In genomic region chr1:184281768-184282167, GRCm38 (mm10) we compare ENCODE assay signal across 27 mouse cellular contexts.
A peak's percentile ranks its signal among the peaks of the same experiment; 100 is the strongest.
DNase-seq lines count a peak whose midpoint lies in the region; ATAC-seq and TF ChIP-seq lines count a peak whose summit lies in the region.
"Had no signal": no experiment of that assay in that cellular context is flagged by ENCODE, and none has a peak within 500 bp of the region (broad histone marks: within the 10 kb centered on the region; RNA-seq: fewer than 3 reads in every experiment).

No protein-coding gene starts in this region.

- peak; percentile 51 for DNase-seq in kidney, adult 2 months
- DNase-seq in urinary bladder, postnatal 14 days (ENCODE audit: low spot score): peak; percentile 26
- DNase-seq in urinary bladder, postnatal 10 days (ENCODE audit: low spot score): no peak
- peak; percentile 21 to 42 for DNase-seq in kidney, postnatal 36 days
- no peak for DNase-seq in gastrocnemius, adult 8-10 months (ENCODE audit: low spot score in 2 of 2)
- no peak for DNase-seq in cerebellum, adult 9-11 months
- DNase-seq: adrenal gland, postnatal 25 days; cerebellum, adult 8-10 months; gastrocnemius, postnatal 14 days; heart, adult 2 months; liver, postnatal 0 days; retina, postnatal 1 day; right cerebral cortex, postnatal 25 days; thymus, adult 18-20 months; thymus, postnatal 4 days had no signal

- no peak for TF ChIP-seq POLR2A in kidney, adult 2 months (IDR thresholded peaks at IDR 0.05; ENCODE audit: low read depth, low read length)

- no peak overlapping the region for H3K4me3 ChIP-seq in kidney, adult 2 months (ENCODE audit: insufficient read depth, low read depth, low read length)
- no peak overlapping the region for H3K4me3 ChIP-seq in kidney, embryonic 14.5 days (ENCODE audit: low read length)
- H3K4me3 ChIP-seq: embryonic facial prominence, embryonic 10.5 days; forebrain, embryonic 15.5 days; heart, adult 2 months; heart, embryonic 13.5 days; hindbrain, embryonic 12.5 days; limb, embryonic 12.5 days; midbrain, embryonic 15.5 days; myocyte; neural tube, embryonic 13.5 days had no signal

- no peaks in the 10 kb centered on the region for H3K27me3 ChIP-seq in kidney, adult 2 months (replicated peaks; ENCODE audit: control insufficient read depth, insufficient read depth, low read length)
- H3K27me3 ChIP-seq in kidney, embryonic 14.5 days (ENCODE audit: control insufficient read depth, insufficient read depth, low read length): no peaks in the 10 kb centered on the region
- H3K27me3 ChIP-seq: forebrain, embryonic 15.5 days; heart, embryonic 13.5 days; hindbrain, embryonic 12.5 days; limb, embryonic 12.5 days; midbrain, embryonic 15.5 days; neural tube, embryonic 13.5 days had no signal

- H3K9me3 ChIP-seq in kidney, embryonic 14.5 days (ENCODE audit: control insufficient read depth, low read length): no peaks in the 10 kb centered on the region
- H3K9me3 ChIP-seq: embryonic facial prominence, embryonic 10.5 days; forebrain, embryonic 15.5 days; heart, embryonic 13.5 days; hindbrain, embryonic 12.5 days; limb, embryonic 12.5 days; midbrain, embryonic 15.5 days; neural tube, embryonic 13.5 days had no signal

- no peak overlapping the region for H3K27ac ChIP-seq in kidney, adult 2 months (ENCODE audit: insufficient read depth, low read depth, low read length)
- no peak overlapping the region for H3K27ac ChIP-seq in kidney, embryonic 14.5 days (ENCODE audit: low read depth, low read length)
- H3K27ac ChIP-seq: embryonic facial prominence, embryonic 10.5 days; forebrain, embryonic 15.5 days; heart, adult 2 months; heart, embryonic 13.5 days; hindbrain, embryonic 12.5 days; limb, embryonic 12.5 days; macrophage; midbrain, embryonic 15.5 days; neural tube, embryonic 13.5 days had no signal

- 37% methylated on average over 5 of the region's 5 CpGs for WGBS in kidney, adult 2 months
- 53% methylated on average over 5 of the region's 5 CpGs for WGBS in kidney, embryonic 14.5 days

- no peaks in the 10 kb centered on the region for H3K36me3 ChIP-seq in kidney, adult 2 months (ENCODE audit: control insufficient read depth, insufficient read depth, low read length)
- no peaks in the 10 kb centered on the region for H3K36me3 ChIP-seq in kidney, embryonic 14.5 days (ENCODE audit: control insufficient read depth, insufficient read depth, low read length)
- H3K36me3 ChIP-seq: embryonic facial prominence, embryonic 10.5 days; forebrain, embryonic 15.5 days; heart, embryonic 13.5 days; hindbrain, embryonic 12.5 days; limb, embryonic 12.5 days; midbrain, embryonic 15.5 days; neural tube, embryonic 13.5 days had no signal

- no peaks in the 10 kb centered on the region; the same call in 1 of the 2 replicates for H3K4me1 ChIP-seq in kidney, adult 2 months (ENCODE audit: control insufficient read depth, insufficient read depth, low read length)
- no peaks in the 10 kb centered on the region for H3K4me1 ChIP-seq in kidney, embryonic 14.5 days (ENCODE audit: control insufficient read depth, insufficient read depth, low read length)
- H3K4me1 ChIP-seq: forebrain, embryonic 15.5 days; heart, embryonic 13.5 days; hindbrain, embryonic 12.5 days; midbrain, embryonic 15.5 days; neural tube, embryonic 13.5 days had no signal

- no peak overlapping the region for H3K9ac ChIP-seq in kidney, embryonic 14.5 days (ENCODE audit: low read depth, low read length)
- H3K9ac ChIP-seq: forebrain, embryonic 15.5 days; heart, embryonic 13.5 days; hindbrain, embryonic 12.5 days; limb, embryonic 12.5 days; liver, postnatal 0 days; midbrain, embryonic 15.5 days; neural tube, embryonic 13.5 days had no signal

- H3K4me2 ChIP-seq in kidney, embryonic 14.5 days (replicated peaks; ENCODE audit: low read depth, low read length): no peak overlapping the region
- H3K4me2 ChIP-seq: forebrain, embryonic 15.5 days; heart, embryonic 13.5 days; hindbrain, embryonic 12.5 days; limb, embryonic 12.5 days; liver, embryonic 11.5 days; midbrain, embryonic 15.5 days; neural tube, embryonic 13.5 days had no signal

- no peak for TF ChIP-seq CTCF in kidney, adult 2 months (conservative IDR thresholded peaks at IDR 0.05; ENCODE audit: insufficient read depth, insufficient read length, low read depth, low read length)

- no peak for ATAC-seq in kidney, embryonic 14.5 days (ENCODE audit: low FRiP score, low TSS enrichment)
- ATAC-seq: CD4-positive, CD25-positive, alpha-beta regulatory T cell, adult 4 months; forebrain, embryonic 15.5 days; liver, postnatal 0 days; midbrain, embryonic 15.5 days had no signal

Comparison
In these comparisons a context has a peak if more than half of its experiments do, and no peak if none do; other contexts are left out.
1. DNase-seq: peak in kidney, adult 2 months (single experiment), urinary bladder, postnatal 14 days (single experiment) and kidney, postnatal 36 days (2 of 2); none in urinary bladder, postnatal 10 days (single experiment), gastrocnemius, adult 8-10 months (0 of 2) and cerebellum, adult 9-11 months (single experiment).